Mouse (Mus musculus): Measurements from ENCODE around the gene Gpsm1. TPM values are rescaled to one million over a fixed set of nuclear protein-coding genes. Genes with fewer than 3 reads are reported as not detected.

The Gpsm1 gene
- polyA plus RNA-seq, 2 experiments, result 1.1 to 2.3 TPM

DNA sequence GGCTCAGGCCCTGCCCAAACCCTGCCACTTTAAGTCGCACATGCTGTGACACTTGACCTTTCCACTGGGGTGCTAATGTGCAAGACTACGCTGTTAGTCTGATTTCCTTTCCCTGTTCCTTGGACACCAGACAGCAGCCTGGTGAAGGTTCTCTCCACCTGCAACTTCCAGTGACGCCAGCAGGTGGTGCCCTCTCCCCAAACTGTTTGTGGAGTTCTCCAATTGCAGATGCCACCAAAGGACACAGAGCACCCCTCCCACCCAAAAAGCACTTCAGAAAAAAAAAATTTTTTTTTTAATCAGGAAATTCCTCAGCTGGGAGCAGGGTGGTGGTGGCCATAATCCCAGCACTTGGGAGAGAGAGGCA is 14.5 kb upstream of the Gpsm1 start:
- no peak overlapping the region for H3K27ac ChIP-seq
- H3K36me3 ChIP-seq (replicated peaks; ENCODE audit: control insufficient read depth, insufficient read depth, low read depth), result no peaks in the 10 kb centered on the region
- no peak for ATAC-seq (ENCODE audit: insufficient read depth)
- TF ChIP-seq CTCF (IDR thresholded peaks at IDR 0.05; ENCODE audit: low read depth) (peak; percentile 90), EP300 (IDR thresholded peaks at IDR 0.05; ENCODE audit: low read depth) (no peak)
- H3K4me3 ChIP-seq (ENCODE audit: insufficient read depth in 1 of 2, low read depth in 2 of 2, low read length in 2 of 2), result no peak overlapping the region
- H3K9me3 ChIP-seq (ENCODE audit: control insufficient read depth, low read length), result no peaks in the 10 kb centered on the region
- no peak overlapping the region for H3K4me2 ChIP-seq (ENCODE audit: low read depth)
- H3K27me3 ChIP-seq (ENCODE audit: control insufficient read depth, insufficient read depth, low read length), result no peaks in the 10 kb centered on the region
- DNase-seq (ENCODE audit: low read depth in 3 of 3, low spot score in 3 of 3), result peak in 2 of 3 experiments; percentile 28 to 32
- H3K4me1 ChIP-seq (replicated peaks; ENCODE audit: control insufficient read depth in 2 of 2, insufficient read depth in 2 of 2, low read length in 1 of 2), result peaks cover 0 to 3% of the 10 kb centered on the region in 2 experiments; a peak in 1 of 4 replicates
- 2% methylated on average over 3 of the region's 3 CpGs for WGBS (ENCODE audit: insufficient replicate concordance)
- no peak overlapping the region for H3K9ac ChIP-seq (replicated peaks)

GRCm38 (mm10) chr2:26302005-26302503 is 13.3 kb upstream of the Gpsm1 start:
- H3K4me2 ChIP-seq (ENCODE audit: low read depth), result no peak overlapping the region
- peaks cover 0 to 3% of the 10 kb centered on the region in 2 experiments; a peak in 1 of 4 replicates for H3K4me1 ChIP-seq (replicated peaks; ENCODE audit: control insufficient read depth in 2 of 2, insufficient read depth in 2 of 2, low read length in 1 of 2)
- H3K4me3 ChIP-seq (ENCODE audit: insufficient read depth in 1 of 2, low read depth in 2 of 2, low read length in 2 of 2), result no peak overlapping the region
- H3K9me3 ChIP-seq (ENCODE audit: control insufficient read depth, low read length), result no peaks in the 10 kb centered on the region
- no peak for TF ChIP-seq CTCF (IDR thresholded peaks at IDR 0.05; ENCODE audit: low read depth)
- no peak for TF ChIP-seq EP300 (IDR thresholded peaks at IDR 0.05; ENCODE audit: low read depth)
- H3K27me3 ChIP-seq (ENCODE audit: control insufficient read depth, insufficient read depth, low read length), result no peaks in the 10 kb centered on the region
- H3K9ac ChIP-seq (replicated peaks), result no peak overlapping the region
- H3K27ac ChIP-seq, result no peak overlapping the region
- 72% methylated on average over 10 of the region's 10 CpGs for WGBS (ENCODE audit: insufficient replicate concordance)
- H3K36me3 ChIP-seq (replicated peaks; ENCODE audit: control insufficient read depth, insufficient read depth, low read depth), result no peaks in the 10 kb centered on the region
- no peak for DNase-seq (ENCODE audit: low read depth in 3 of 3, low spot score in 3 of 3)
- no peak for ATAC-seq (ENCODE audit: insufficient read depth)

GRCm38 (mm10) chr2:26304711-26305110 is 10.6 kb upstream of the Gpsm1 start:
- no peak for ATAC-seq (ENCODE audit: insufficient read depth)
- 24% methylated on average over 1 of the region's 1 CpGs for WGBS (ENCODE audit: insufficient replicate concordance)
- no peaks in the 10 kb centered on the region for H3K36me3 ChIP-seq (replicated peaks; ENCODE audit: control insufficient read depth, insufficient read depth, low read depth)
- no peak overlapping the region for H3K4me3 ChIP-seq (ENCODE audit: insufficient read depth in 1 of 2, low read depth in 2 of 2, low read length in 2 of 2)
- no peak for DNase-seq (ENCODE audit: low read depth in 3 of 3, low spot score in 3 of 3)
- TF ChIP-seq EP300 (IDR thresholded peaks at IDR 0.05; ENCODE audit: low read depth) (no peak), CTCF (IDR thresholded peaks at IDR 0.05; ENCODE audit: low read depth) (no peak)
- H3K4me1 ChIP-seq (replicated peaks; ENCODE audit: control insufficient read depth in 2 of 2, insufficient read depth in 2 of 2, low read length in 1 of 2), result no peaks in the 10 kb centered on the region
- no peak overlapping the region for H3K27ac ChIP-seq
- no peak overlapping the region for H3K4me2 ChIP-seq (ENCODE audit: low read depth)
- H3K9me3 ChIP-seq (ENCODE audit: control insufficient read depth, low read length), result no peaks in the 10 kb centered on the region
- no peak overlapping the region for H3K9ac ChIP-seq (replicated peaks)
- H3K27me3 ChIP-seq (ENCODE audit: control insufficient read depth, insufficient read depth, low read length), result no peaks in the 10 kb centered on the region

- no peaks in the 10 kb centered on the region for H3K9me3 ChIP-seq (ENCODE audit: control insufficient read depth, low read length)
- no peak for DNase-seq (ENCODE audit: low read depth in 3 of 3, low spot score in 3 of 3)
- no peaks in the 10 kb centered on the region for H3K36me3 ChIP-seq (replicated peaks; ENCODE audit: control insufficient read depth, insufficient read depth, low read depth)
- TF ChIP-seq EP300 (IDR thresholded peaks at IDR 0.05; ENCODE audit: low read depth) (no peak), CTCF (IDR thresholded peaks at IDR 0.05; ENCODE audit: low read depth) (no peak)
- H3K4me2 ChIP-seq (ENCODE audit: low read depth), result no peak overlapping the region
- no peak for ATAC-seq (ENCODE audit: insufficient read depth)
- no peak overlapping the region for H3K9ac ChIP-seq (replicated peaks)
- H3K27ac ChIP-seq, result no peak overlapping the region
- H3K27me3 ChIP-seq (ENCODE audit: control insufficient read depth, insufficient read depth, low read length), result no peaks in the 10 kb centered on the region
- no peak overlapping the region for H3K4me3 ChIP-seq (ENCODE audit: insufficient read depth in 1 of 2, low read depth in 2 of 2, low read length in 2 of 2)
- 47% methylated on average over 2 of the region's 2 CpGs for WGBS (ENCODE audit: insufficient replicate concordance)
- H3K4me1 ChIP-seq (replicated peaks; ENCODE audit: control insufficient read depth in 2 of 2, insufficient read depth in 2 of 2, low read length in 1 of 2), result no peaks in the 10 kb centered on the region
Measured at GRCm38 (mm10) chr2:26305555-26305954, 9.8 kb upstream of the Gpsm1 start.

GRCm38 (mm10) chr2:26306702-26307101 is 8.6 kb upstream of the Gpsm1 start:
- Histone ChIP-seq H3K36me3 (replicated peaks; ENCODE audit: control insufficient read depth, insufficient read depth, low read depth) (no peaks in the 10 kb centered on the region), H3K9ac (replicated peaks) (no peak overlapping the region), H3K27ac (no peak overlapping the region), H3K4me1 (replicated peaks; ENCODE audit: control insufficient read depth in 2 of 2, insufficient read depth in 2 of 2, low read length in 1 of 2) (no peaks in the 10 kb centered on the region), H3K9me3 (ENCODE audit: control insufficient read depth, low read length) (no peaks in the 10 kb centered on the region), H3K4me2 (ENCODE audit: low read depth) (no peak overlapping the region), H3K27me3 (ENCODE audit: control insufficient read depth, insufficient read depth, low read length) (no peaks in the 10 kb centered on the region), H3K4me3 (ENCODE audit: insufficient read depth in 1 of 2, low read depth in 2 of 2, low read length in 2 of 2) (no peak overlapping the region)
- ATAC-seq (ENCODE audit: insufficient read depth) (no peak), DNase-seq (ENCODE audit: low read depth in 3 of 3, low spot score in 3 of 3) (no peak)
- WGBS (ENCODE audit: insufficient replicate concordance), result 51% methylated on average over 3 of the region's 3 CpGs
- TF ChIP-seq CTCF (IDR thresholded peaks at IDR 0.05; ENCODE audit: low read depth) (no peak), EP300 (IDR thresholded peaks at IDR 0.05; ENCODE audit: low read depth) (no peak)

All from liver, embryonic 14.5 days (tissue).